Mouse (Mus musculus) Muller cell, postnatal 12 days (primary cell): ENCODE data around the gene Zscan12.
"Not testable (repeated sequence)": the region's sequence is repeated elsewhere in the genome, so short reads cannot be mapped to it uniquely, and the experiment has no call there.

Source experiments
- DNase-seq: peaks from one replicate; pipeline ENCODE4 v3.0.0-alpha.2; 2015; ENCODE audit errors: inconsistent ontology term

Gene Zscan12

DNA sequence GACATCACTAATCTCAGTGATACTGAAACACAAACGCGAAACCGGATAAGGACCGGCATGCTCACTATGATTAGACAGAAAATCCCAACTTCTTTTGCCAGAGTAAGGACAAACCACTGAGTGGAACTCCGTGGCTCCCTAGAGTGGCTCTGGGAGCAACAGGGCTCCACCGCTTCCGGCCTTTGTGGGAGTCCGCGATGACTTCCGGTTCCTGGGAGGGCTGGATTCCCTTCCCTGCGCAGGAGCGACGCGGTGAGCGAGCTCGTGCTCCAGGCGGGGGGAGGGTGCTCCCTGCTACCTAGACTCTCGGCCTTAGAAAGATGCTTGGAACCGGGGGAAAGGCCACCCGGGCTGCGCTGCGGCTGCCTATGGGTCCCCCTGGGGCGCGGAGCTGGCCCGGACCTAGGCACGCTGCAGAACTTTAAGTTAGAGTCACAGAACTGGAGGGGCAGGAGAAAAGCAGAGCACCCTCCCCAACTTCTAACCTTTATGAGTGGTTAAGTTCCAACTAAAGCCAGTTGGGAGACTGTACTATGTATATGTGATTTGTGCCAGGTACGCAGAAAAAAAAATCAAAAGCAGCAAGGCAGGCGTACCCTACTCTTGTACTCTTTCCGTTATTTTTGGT is at the start of gene Zscan12:
Gene Zscan12 (plus strand): TSS at position 200 of the 628 bp plus-strand sequence.
- peak; percentile 94 for DNase-seq

DNA sequence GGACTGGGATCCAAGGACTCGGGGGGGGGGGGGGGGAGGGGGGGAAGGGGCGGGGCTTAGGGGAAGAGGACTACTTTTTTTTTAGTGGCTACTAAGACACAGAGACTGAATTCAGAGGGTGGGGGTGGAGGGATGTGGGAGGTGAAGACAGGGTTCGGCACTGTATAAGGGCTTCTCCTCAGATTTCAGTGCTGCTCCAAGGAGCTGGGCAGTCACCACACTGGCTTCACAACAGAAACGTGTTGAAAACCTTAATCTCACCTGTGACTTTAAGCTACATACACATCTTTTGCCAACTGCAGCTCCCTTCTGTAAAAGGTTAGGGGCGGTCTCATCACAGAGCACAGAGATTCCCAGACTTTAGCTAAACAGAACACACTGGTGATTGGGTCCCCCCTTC is 49.8 kb upstream of the Zscan12 start:
- no peak for DNase-seq

- DNase-seq: no peak
Measured at GRCm38 (mm10) chr13:21313903-21314302, 48.7 kb upstream of the Zscan12 start.

- DNase-seq: no peak
Measured at GRCm38 (mm10) chr13:21320262-21320661, 42.4 kb upstream of the Zscan12 start.

- DNase-seq: peak; percentile 20
Measured at GRCm38 (mm10) chr13:21321890-21322494, 40.6 kb upstream of the Zscan12 start.

GRCm38 (mm10) chr13:21322509-21323375 is 39.9 kb upstream of the Zscan12 start:
- peak; percentile 58 for DNase-seq

GRCm38 (mm10) chr13:21323405-21323804 is 39.2 kb upstream of the Zscan12 start:
- no peak for DNase-seq

- DNase-seq: peak; percentile 43
Measured at GRCm38 (mm10) chr13:21326191-21326590, 36.4 kb upstream of the Zscan12 start.

- DNase-seq: peak; percentile 87
Measured at GRCm38 (mm10) chr13:21326657-21327211, 35.9 kb upstream of the Zscan12 start.

GRCm38 (mm10) chr13:21327424-21327823 is 35.2 kb upstream of the Zscan12 start:
- peak; percentile 45 for DNase-seq

- DNase-seq: no peak
Measured at GRCm38 (mm10) chr13:21346610-21347009, 16.0 kb upstream of the Zscan12 start, which contains the start of gene Olfr1367. TSS of gene Olfr1367 (plus strand) at chr13:21346910.

GRCm38 (mm10) chr13:21350593-21350992 is 12.0 kb upstream of the Zscan12 start:
- DNase-seq: no peak

- DNase-seq: no peak
Measured at GRCm38 (mm10) chr13:21363719-21364118, 1.1 kb downstream of the Zscan12 start.

DNA sequence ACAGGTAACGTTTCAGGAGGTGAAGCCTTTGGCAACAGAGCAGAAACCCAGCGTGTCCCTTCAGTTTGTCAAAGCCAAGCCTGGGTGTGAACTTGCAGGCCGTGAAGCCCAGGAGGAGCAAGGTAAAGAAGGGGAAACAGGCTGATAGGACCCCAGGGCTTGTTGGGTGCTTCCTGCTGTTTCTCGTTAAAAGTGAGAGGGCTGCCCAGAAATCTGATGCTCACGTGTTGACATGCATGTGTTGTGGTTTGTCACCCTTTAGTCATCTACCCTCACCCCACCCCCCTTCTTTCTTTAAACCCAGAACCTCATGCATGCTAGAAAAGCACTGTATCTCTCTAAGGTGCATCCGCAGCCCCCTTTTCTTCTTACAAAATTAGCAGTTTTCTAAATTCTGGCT is 4.0 kb downstream of the Zscan12 start:
- DNase-seq: no peak

DNA sequence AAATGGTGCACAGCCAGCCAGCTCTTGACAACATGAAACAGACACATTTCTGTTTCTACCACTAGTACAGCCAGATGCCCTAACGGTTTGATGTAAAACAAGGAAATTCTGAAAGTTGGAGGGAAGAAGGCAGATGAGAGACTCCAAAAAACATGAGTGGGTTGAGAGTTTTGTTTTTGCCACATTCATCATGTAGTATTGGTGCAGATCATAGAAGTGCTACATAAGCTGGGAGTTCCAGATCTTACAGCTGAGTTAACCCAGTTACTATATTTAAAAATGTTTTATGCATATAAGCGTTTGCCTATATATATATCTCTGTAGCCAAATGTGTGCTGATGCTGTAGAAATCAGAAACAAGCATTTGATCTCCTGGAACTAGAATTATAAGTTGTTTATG is 10.1 kb downstream of the Zscan12 start:
- DNase-seq: no peak

- DNase-seq: no peak
Measured at GRCm38 (mm10) chr13:21377773-21378172, 15.2 kb downstream of the Zscan12 start.

GRCm38 (mm10) chr13:21395211-21395610 is 32.6 kb downstream of the Zscan12 start:
- no peak for DNase-seq

- no peak for DNase-seq
Measured at GRCm38 (mm10) chr13:21395623-21396022, 33.0 kb downstream of the Zscan12 start.

DNA sequence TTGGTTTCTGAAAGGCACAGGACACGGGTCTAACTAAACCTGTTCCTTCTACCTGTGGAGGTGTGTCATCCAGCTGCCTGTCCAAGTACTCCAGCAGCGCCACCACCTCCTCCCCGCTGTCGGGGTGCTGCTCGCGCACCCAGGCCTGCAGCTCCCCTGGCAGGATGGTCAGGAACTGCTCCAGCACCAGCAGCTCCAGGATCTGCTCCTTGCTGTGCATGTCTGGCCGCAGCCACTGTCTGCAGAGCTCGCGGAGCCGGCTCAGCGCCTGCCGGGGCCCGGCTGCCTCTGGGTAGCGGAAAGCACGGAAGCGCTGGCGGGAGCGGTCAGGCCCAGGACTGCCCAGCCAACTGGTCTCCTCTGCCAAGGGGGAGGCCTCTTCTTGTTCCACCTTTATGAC is 33.4 kb downstream of the Zscan12 start:
- not testable (repeated sequence) for DNase-seq

- DNase-seq: no peak
Measured at GRCm38 (mm10) chr13:21397486-21397885, 34.9 kb downstream of the Zscan12 start.

GRCm38 (mm10) chr13:21401166-21401565 is 38.5 kb downstream of the Zscan12 start:
- DNase-seq: no peak

- DNase-seq: no peak
Measured at GRCm38 (mm10) chr13:21401636-21402286, 39.1 kb downstream of the Zscan12 start.
